Mouse (Mus musculus) erythroid progenitor cell, adult 5-6 weeks (primary cell): ENCODE data around the gene Zfp740. TPM values are rescaled to one million over a fixed set of nuclear protein-coding genes. Genes with fewer than 3 reads are reported as not detected.

Source experiments
- total RNA-seq, 2 experiments: library from RNA; stranded (forward) in 1 of 2; stranded (reverse) in 1 of 2; fragments of 150-400 nt in 1 of 2; fragments of 186-747, 209-891 nt in 1 of 2; gene quantifications; 2 replicates each; pipeline versions ENCODE4 v1.2.3 to v1.2.4; 2015 to 2017; ENCODE audit warnings: low replicate concordance in 2 of 2

Gene Zfp740
- total RNA-seq, 2 experiments from 2014 or later = 33.5 to 52.6 TPM

Other genes with a start within 250 kb of the Zfp740 start
- gene Krt78, start 249.0 kb upstream of the Zfp740 start, total RNA-seq (2015; ENCODE audit: low replicate concordance) = not detected in 2 replicates
- gene Krt78, start 249.0 kb upstream of the Zfp740 start, total RNA-seq (2017; ENCODE audit: low replicate concordance) = not detected in 2 replicates
- not detected in 2 replicates for gene Krt8, start 198.8 kb upstream of the Zfp740 start, total RNA-seq (2015; ENCODE audit: low replicate concordance)
- not detected in 2 replicates for gene Krt8, start 198.8 kb upstream of the Zfp740 start, total RNA-seq (2017; ENCODE audit: low replicate concordance)
- gene Krt18, start 175.1 kb upstream of the Zfp740 start, total RNA-seq (2015; ENCODE audit: low replicate concordance) = 1.7 TPM in 1 of 2 replicates, not detected in the other
- gene Krt18, start 175.1 kb upstream of the Zfp740 start, total RNA-seq (2017; ENCODE audit: low replicate concordance) = 0.26 TPM in 1 of 2 replicates, not detected in the other
- gene Eif4b, start 129.5 kb upstream of the Zfp740 start, total RNA-seq (2015; ENCODE audit: low replicate concordance) = 34.2 and 49.9 TPM in 2 replicates
- gene Eif4b, start 129.5 kb upstream of the Zfp740 start, total RNA-seq (2017; ENCODE audit: low replicate concordance) = 89.8 and 92.8 TPM in 2 replicates
- gene Tns2, start 102.8 kb upstream of the Zfp740 start, total RNA-seq (2015; ENCODE audit: low replicate concordance) = 0.36 TPM in 1 of 2 replicates, not detected in the other
- gene Tns2, start 102.8 kb upstream of the Zfp740 start, total RNA-seq (2017; ENCODE audit: low replicate concordance) = not detected in 2 replicates
- gene Spryd3, start 67.0 kb upstream of the Zfp740 start, total RNA-seq (2015; ENCODE audit: low replicate concordance) = 2.5 and 5.4 TPM in 2 replicates
- 2.3 and 16.0 TPM in 2 replicates for gene Spryd3, start 67.0 kb upstream of the Zfp740 start, total RNA-seq (2017; ENCODE audit: low replicate concordance)
- gene Igfbp6, start 58.9 kb upstream of the Zfp740 start, total RNA-seq (2015; ENCODE audit: low replicate concordance) = not detected in 2 replicates
- not detected in 2 replicates for gene Igfbp6, start 58.9 kb upstream of the Zfp740 start, total RNA-seq (2017; ENCODE audit: low replicate concordance)
- 1.1 and 5.0 TPM in 2 replicates for gene Soat2, start 52.7 kb upstream of the Zfp740 start, total RNA-seq (2015; ENCODE audit: low replicate concordance)
- 1.0 and 1.7 TPM in 2 replicates for gene Soat2, start 52.7 kb upstream of the Zfp740 start, total RNA-seq (2017; ENCODE audit: low replicate concordance)
- 8.3 and 23.9 TPM in 2 replicates for gene Csad, start 1.5 kb downstream of the Zfp740 start, total RNA-seq (2015; ENCODE audit: low replicate concordance)
- gene Csad, start 1.5 kb downstream of the Zfp740 start, total RNA-seq (2017; ENCODE audit: low replicate concordance) = 6.3 and 27.2 TPM in 2 replicates
- gene Itgb7, start 28.7 kb downstream of the Zfp740 start, total RNA-seq (2015; ENCODE audit: low replicate concordance) = 26.0 and 32.1 TPM in 2 replicates
- 21.8 and 32.8 TPM in 2 replicates for gene Itgb7, start 28.7 kb downstream of the Zfp740 start, total RNA-seq (2017; ENCODE audit: low replicate concordance)
- 4.6 and 9.4 TPM in 2 replicates for gene Rarg, start 54.3 kb downstream of the Zfp740 start, total RNA-seq (2015; ENCODE audit: low replicate concordance)
- gene Rarg, start 54.3 kb downstream of the Zfp740 start, total RNA-seq (2017; ENCODE audit: low replicate concordance) = 2.6 and 3.6 TPM in 2 replicates
- not detected in 2 replicates for gene Gm9918, start 67.3 kb downstream of the Zfp740 start, total RNA-seq (2015; ENCODE audit: low replicate concordance)
- gene Gm9918, start 67.3 kb downstream of the Zfp740 start, total RNA-seq (2017; ENCODE audit: low replicate concordance) = not detected in 2 replicates
- gene Mfsd5, start 76.2 kb downstream of the Zfp740 start, total RNA-seq (2015; ENCODE audit: low replicate concordance) = 8.8 and 19.1 TPM in 2 replicates
- gene Mfsd5, start 76.2 kb downstream of the Zfp740 start, total RNA-seq (2017; ENCODE audit: low replicate concordance) = 3.1 and 5.1 TPM in 2 replicates
- 145 and 158 TPM in 2 replicates for gene Espl1, start 93.0 kb downstream of the Zfp740 start, total RNA-seq (2015; ENCODE audit: low replicate concordance)
- 127 and 176 TPM in 2 replicates for gene Espl1, start 93.0 kb downstream of the Zfp740 start, total RNA-seq (2017; ENCODE audit: low replicate concordance)
- gene Pfdn5, start 122.9 kb downstream of the Zfp740 start, total RNA-seq (2015; ENCODE audit: low replicate concordance) = 121 and 130 TPM in 2 replicates
- gene Pfdn5, start 122.9 kb downstream of the Zfp740 start, total RNA-seq (2017; ENCODE audit: low replicate concordance) = 68.3 and 116 TPM in 2 replicates
- gene Myg1, start 128.5 kb downstream of the Zfp740 start, total RNA-seq (2015; ENCODE audit: low replicate concordance) = 27.8 and 39.0 TPM in 2 replicates
- 16.2 and 29.7 TPM in 2 replicates for gene Myg1, start 128.5 kb downstream of the Zfp740 start, total RNA-seq (2017; ENCODE audit: low replicate concordance)
- gene Aaas, start 147.5 kb downstream of the Zfp740 start, total RNA-seq (2015; ENCODE audit: low replicate concordance) = 41.9 and 51.5 TPM in 2 replicates
- 18.2 and 49.8 TPM in 2 replicates for gene Aaas, start 147.5 kb downstream of the Zfp740 start, total RNA-seq (2017; ENCODE audit: low replicate concordance)
- not detected in 2 replicates for gene Sp7, start 163.9 kb downstream of the Zfp740 start, total RNA-seq (2015; ENCODE audit: low replicate concordance)
- gene Sp7, start 163.9 kb downstream of the Zfp740 start, total RNA-seq (2017; ENCODE audit: low replicate concordance) = not detected in 2 replicates
- 80.5 and 94.1 TPM in 2 replicates for gene Sp1, start 202.9 kb downstream of the Zfp740 start, total RNA-seq (2015; ENCODE audit: low replicate concordance)
- 70.4 and 79.1 TPM in 2 replicates for gene Sp1, start 202.9 kb downstream of the Zfp740 start, total RNA-seq (2017; ENCODE audit: low replicate concordance)
- not detected in 2 replicates for gene Amhr2, start 242.1 kb downstream of the Zfp740 start, total RNA-seq (2015; ENCODE audit: low replicate concordance)
- gene Amhr2, start 242.1 kb downstream of the Zfp740 start, total RNA-seq (2017; ENCODE audit: low replicate concordance) = 3.6 TPM in 1 of 2 replicates, not detected in the other